Mouse (Mus musculus) midbrain, embryonic 10.5 days (tissue): ENCODE data around the gene Nrxn2. TPM values are rescaled to one million over a fixed set of nuclear protein-coding genes. Genes with fewer than 3 reads are reported as not detected.

ENCODE experiments used
- DNase-seq: peaks from one replicate; pipeline ENCODE4 v3.0.0-alpha.2; 2017; ENCODE audit warnings: low spot score
- H3K27ac ChIP-seq: fragments of 300-500 bp; sonication (generic); replicated peaks from 2 replicates; pipeline ENCODE4 v1.5.1; 2016; ENCODE audit warnings: mild to moderate bottlenecking
- H3K27me3 ChIP-seq: fragments of 300-500 bp; sonication (generic); 2 replicates; pipeline ENCODE4 v1.6.1; 2016; ENCODE audit warnings: low read depth, mild to moderate bottlenecking; ENCODE audit not compliant: poor library complexity, severe bottlenecking
- H3K36me3 ChIP-seq: fragments of 300-500 bp; sonication (generic); 2 replicates; pipeline ENCODE4 v1.6.1; 2016; ENCODE audit warnings: mild to moderate bottlenecking, moderate library complexity
- H3K4me1 ChIP-seq: fragments of 300-500 bp; sonication (generic); 2 replicates; pipeline ENCODE4 v1.6.1; 2016
- H3K4me3 ChIP-seq: fragments of 300-500 bp; sonication (generic); 2 replicates; pipeline ENCODE4 v1.5.1; 2016; ENCODE audit warnings: mild to moderate bottlenecking, moderate library complexity
- H3K9me3 ChIP-seq: fragments of 300-500 bp; sonication (generic); replicated peaks from 2 replicates; pipeline ENCODE4 v1.6.1; 2016; ENCODE audit warnings: mild to moderate bottlenecking
- WGBS: fragments of 180-500 bp; shearing (Covaris S2); methylation state at CpG from one replicate; pipeline ENCODE4 v1.1.7; 2016; 5-methylcytosine and 5-hydroxymethylcytosine counted together
- polyA plus RNA-seq: library from polyadenylated mRNA; unstranded; fragments of >200 nt; fragmentation: Nextera tagmentation; extraction: Ambion mirVana; gene quantifications from 2 replicates; pipeline ENCODE4 v1.2.1, GENCODE M21; 2016

Gene Nrxn2
- polyA plus RNA-seq, 1 experiment from 2014 or later, result 5.1 TPM

- Histone ChIP-seq H3K9me3 (no peaks in the 10 kb centered on the region), H3K27me3 (peaks cover 38% of the 10 kb centered on the region), H3K4me1 (peaks cover 36% of the 10 kb centered on the region), H3K36me3 (no peaks in the 10 kb centered on the region), H3K4me3 (no peak overlapping the region), H3K27ac (no peak overlapping the region)
- DNase-seq, result no peak
- 81% methylated on average over 5 of the region's 5 CpGs for WGBS
Observed at GRCm38 (mm10) chr19:6409176-6409575, 9.4 kb upstream of the Nrxn2 start.

- H3K27me3 ChIP-seq, result peaks cover 32% of the 10 kb centered on the region
- 82% methylated on average over 5 of the region's 5 CpGs for WGBS
- H3K36me3 ChIP-seq, result no peaks in the 10 kb centered on the region
- no peaks in the 10 kb centered on the region for H3K9me3 ChIP-seq
- H3K4me1 ChIP-seq, result peaks cover 35% of the 10 kb centered on the region
- H3K4me3 ChIP-seq, result no peak overlapping the region
- no peak overlapping the region for H3K27ac ChIP-seq
- no peak for DNase-seq
Observed at GRCm38 (mm10) chr19:6409936-6410335, 8.6 kb upstream of the Nrxn2 start.

GRCm38 (mm10) chr19:6412798-6413197 is 5.7 kb upstream of the Nrxn2 start:
- DNase-seq, result no peak
- Histone ChIP-seq H3K36me3 (no peaks in the 10 kb centered on the region), H3K27me3 (peaks cover 38% of the 10 kb centered on the region), H3K9me3 (no peaks in the 10 kb centered on the region), H3K27ac (peak overlapping the region; percentile 60), H3K4me3 (no peak overlapping the region), H3K4me1 (peaks cover 62% of the 10 kb centered on the region)
- 71% methylated on average over 14 of the region's 14 CpGs for WGBS

GRCm38 (mm10) chr19:6415454-6415853 is 3.1 kb upstream of the Nrxn2 start:
- no peaks in the 10 kb centered on the region for H3K9me3 ChIP-seq
- peaks cover 77% of the 10 kb centered on the region for H3K4me1 ChIP-seq
- no peaks in the 10 kb centered on the region for H3K36me3 ChIP-seq
- peak overlapping the region; percentile 77 for H3K27ac ChIP-seq
- peak overlapping the region; percentile 30; the same call in 1 of the 2 replicates for H3K4me3 ChIP-seq
- no peak for DNase-seq
- peaks cover 60% of the 10 kb centered on the region for H3K27me3 ChIP-seq
- WGBS, result 46% methylated on average over 6 of the region's 6 CpGs

GRCm38 (mm10) chr19:6416124-6416770 is 2.3 kb upstream of the Nrxn2 start:
- DNase-seq, result peak; percentile 70
- Histone ChIP-seq H3K27me3 (peaks cover 68% of the 10 kb centered on the region), H3K9me3 (no peaks in the 10 kb centered on the region), H3K36me3 (no peaks in the 10 kb centered on the region), H3K4me1 (peaks cover 81% of the 10 kb centered on the region), H3K27ac (peak overlapping the region; percentile 77), H3K4me3 (peak overlapping the region; percentile 30; the same call in 1 of the 2 replicates)
- WGBS, result 4% methylated on average over 9 of the region's 9 CpGs

GRCm38 (mm10) chr19:6416894-6417761 is 1.4 kb upstream of the Nrxn2 start:
- DNase-seq, result no peak
- 72% methylated on average over 12 of the region's 12 CpGs for WGBS
- H3K4me3 ChIP-seq, result peak overlapping the region; percentile 30; the same call in 1 of the 2 replicates
- no peaks in the 10 kb centered on the region for H3K9me3 ChIP-seq
- H3K4me1 ChIP-seq, result peaks cover 81% of the 10 kb centered on the region
- H3K27me3 ChIP-seq, result peaks cover 76% of the 10 kb centered on the region
- peak overlapping the region; percentile 77 for H3K27ac ChIP-seq
- H3K36me3 ChIP-seq, result no peaks in the 10 kb centered on the region

GRCm38 (mm10) chr19:6418984-6419692 is 607 bp downstream of the Nrxn2 start:
- Histone ChIP-seq H3K27me3 (peaks cover 80% of the 10 kb centered on the region), H3K27ac (peak overlapping the region; percentile 87), H3K9me3 (no peaks in the 10 kb centered on the region), H3K4me1 (peaks cover 69% of the 10 kb centered on the region), H3K4me3 (peak overlapping the region; percentile 62), H3K36me3 (no peaks in the 10 kb centered on the region)
- 7% methylated on average over 22 of the region's 23 CpGs for WGBS
- peak; percentile 33 for DNase-seq

- H3K27ac ChIP-seq, result no peak overlapping the region
- no peaks in the 10 kb centered on the region for H3K36me3 ChIP-seq
- H3K4me3 ChIP-seq, result peak overlapping the region; percentile 62; the same call in 1 of the 2 replicates
- H3K4me1 ChIP-seq, result peaks cover 71% of the 10 kb centered on the region
- H3K27me3 ChIP-seq, result peaks cover 85% of the 10 kb centered on the region
- 65% methylated on average over 9 of the region's 9 CpGs for WGBS
- no peak for DNase-seq
- no peaks in the 10 kb centered on the region for H3K9me3 ChIP-seq
Observed at GRCm38 (mm10) chr19:6419805-6420310, 1.3 kb downstream of the Nrxn2 start.

- H3K27ac ChIP-seq, result no peak overlapping the region
- peaks cover 71% of the 10 kb centered on the region for H3K4me1 ChIP-seq
- H3K4me3 ChIP-seq, result peak overlapping the region; percentile 62; the same call in 1 of the 2 replicates
- WGBS, result 60% methylated on average over 19 of the region's 19 CpGs
- no peaks in the 10 kb centered on the region for H3K9me3 ChIP-seq
- H3K27me3 ChIP-seq, result peaks cover 93% of the 10 kb centered on the region
- DNase-seq, result no peak
- no peaks in the 10 kb centered on the region for H3K36me3 ChIP-seq
Observed at GRCm38 (mm10) chr19:6420481-6421210, 2.1 kb downstream of the Nrxn2 start.

- Histone ChIP-seq H3K9me3 (no peaks in the 10 kb centered on the region), H3K4me1 (peaks cover 70% of the 10 kb centered on the region), H3K36me3 (no peaks in the 10 kb centered on the region), H3K4me3 (no peak overlapping the region), H3K27ac (no peak overlapping the region), H3K27me3 (peaks cover 95% of the 10 kb centered on the region)
- WGBS, result 77% methylated on average over 9 of the region's 9 CpGs
- DNase-seq, result no peak
Observed at GRCm38 (mm10) chr19:6421211-6421590, 2.7 kb downstream of the Nrxn2 start.

- H3K4me1 ChIP-seq, result peaks cover 65% of the 10 kb centered on the region
- no peak for DNase-seq
- no peaks in the 10 kb centered on the region for H3K36me3 ChIP-seq
- H3K27ac ChIP-seq, result no peak overlapping the region
- no peak overlapping the region for H3K4me3 ChIP-seq
- 90% methylated on average over 7 of the region's 7 CpGs for WGBS
- H3K27me3 ChIP-seq, result peaks cover 95% of the 10 kb centered on the region
- H3K9me3 ChIP-seq, result no peaks in the 10 kb centered on the region
Observed at GRCm38 (mm10) chr19:6422014-6422413, 3.5 kb downstream of the Nrxn2 start.

GRCm38 (mm10) chr19:6423241-6423640 is 4.7 kb downstream of the Nrxn2 start:
- Histone ChIP-seq H3K4me3 (no peak overlapping the region), H3K27me3 (peaks cover 97% of the 10 kb centered on the region), H3K36me3 (no peaks in the 10 kb centered on the region), H3K4me1 (peaks cover 65% of the 10 kb centered on the region), H3K27ac (no peak overlapping the region), H3K9me3 (no peaks in the 10 kb centered on the region)
- no peak for DNase-seq
- 91% methylated on average over 16 of the region's 16 CpGs for WGBS
